Mouse (Mus musculus): ENCODE results near the gene Tmem239.
A peak's percentile ranks its signal among the peaks of the same experiment; 100 is the strongest.

GRCm38 (mm10) chr2:130411558-130412495 is 5.5 kb downstream of the Tmem239 start:
- TF ChIP-seq CTCF (IDR thresholded peaks at IDR 0.05; ENCODE audit: borderline replicate concordance, extremely low read depth, insufficient read depth, insufficient read length) (peak; percentile 97), POLR2A (IDR thresholded peaks at IDR 0.05; ENCODE audit: borderline replicate concordance, extremely low read depth, insufficient read depth, insufficient read length, poor library complexity, severe bottlenecking) (no peak)

Measured in brain, embryonic 14.5 days (tissue).